Mouse (Mus musculus) embryo, embryonic 9.5 days (tissue): Measurements from ENCODE around the gene Efhc1.

Experiments used
- DNase-seq: peaks from one replicate; pipeline ENCODE4 v3.0.0-alpha.2; 2017; ENCODE audit errors: extremely low spot score

The Efhc1 gene

DNA sequence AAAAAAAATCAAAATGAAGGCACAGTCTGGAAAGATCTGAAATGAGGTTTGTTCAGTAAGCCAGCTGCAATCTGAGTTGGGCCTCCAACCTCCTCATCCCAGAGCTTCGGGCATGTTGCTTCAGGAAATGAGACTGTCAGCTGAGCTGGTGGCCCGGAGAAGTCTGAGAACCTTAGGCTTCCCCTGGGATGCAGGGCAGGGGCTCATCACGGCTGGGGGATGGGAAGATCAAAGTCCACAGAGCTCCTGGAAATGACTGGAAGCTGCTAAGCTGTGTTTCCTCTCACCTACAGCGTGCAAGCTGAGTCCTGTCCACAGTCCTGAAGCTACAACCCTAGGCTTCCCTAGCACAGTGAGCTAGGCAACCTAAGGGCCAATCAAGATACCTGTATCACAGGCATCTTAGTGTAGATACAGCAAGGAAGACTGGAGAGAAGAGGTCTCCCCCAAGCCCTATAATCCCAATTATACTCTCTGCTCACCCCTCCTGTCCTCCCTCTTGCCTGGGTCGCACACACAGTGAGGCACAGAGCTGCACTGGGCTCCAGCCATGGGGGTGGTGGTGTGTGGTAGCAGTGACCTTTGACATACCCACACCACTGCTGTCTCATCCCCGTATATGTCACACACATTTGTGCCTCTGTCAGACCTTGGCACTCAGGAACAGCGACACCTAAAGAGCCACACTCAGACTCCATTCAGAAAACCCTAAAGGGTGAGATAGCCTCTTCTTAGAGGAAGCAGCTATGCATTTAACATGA, 56.7 kb downstream of the Efhc1 start:
- DNase-seq: no peak

- DNase-seq: no peak
Observed at GRCm38 (mm10) chr1:21008891-21009290, 57.5 kb downstream of the Efhc1 start.

DNA sequence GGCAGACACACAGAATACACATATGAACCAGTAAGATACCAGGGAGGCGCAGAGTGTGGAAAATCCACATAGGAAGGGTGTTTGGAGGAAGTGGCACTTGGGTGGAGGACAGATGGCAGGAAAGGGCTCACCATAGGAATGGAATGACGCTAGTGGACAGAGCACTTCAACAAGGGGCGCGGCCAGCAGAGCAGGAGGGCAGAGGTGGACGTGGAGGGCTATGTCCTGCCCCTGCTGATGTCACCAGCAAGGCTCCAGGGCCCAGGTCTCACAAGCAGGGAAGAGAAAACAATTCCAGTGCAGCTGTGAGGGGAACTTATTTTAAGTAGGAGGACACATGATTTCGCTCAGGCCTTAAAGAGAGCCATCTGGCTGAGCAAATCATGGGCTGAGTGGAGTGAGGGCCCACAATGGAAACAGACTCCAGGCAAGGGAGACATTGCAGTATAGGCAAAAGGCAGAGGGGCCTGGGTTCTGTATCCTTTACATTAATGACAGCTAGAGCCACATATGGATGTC, 58.9 kb downstream of the Efhc1 start:
- no peak for DNase-seq

GRCm38 (mm10) chr1:21014463-21014862, 63.0 kb downstream of the Efhc1 start:
- no peak for DNase-seq

GRCm38 (mm10) chr1:21023101-21023500, 71.7 kb downstream of the Efhc1 start:
- DNase-seq: no peak

DNA sequence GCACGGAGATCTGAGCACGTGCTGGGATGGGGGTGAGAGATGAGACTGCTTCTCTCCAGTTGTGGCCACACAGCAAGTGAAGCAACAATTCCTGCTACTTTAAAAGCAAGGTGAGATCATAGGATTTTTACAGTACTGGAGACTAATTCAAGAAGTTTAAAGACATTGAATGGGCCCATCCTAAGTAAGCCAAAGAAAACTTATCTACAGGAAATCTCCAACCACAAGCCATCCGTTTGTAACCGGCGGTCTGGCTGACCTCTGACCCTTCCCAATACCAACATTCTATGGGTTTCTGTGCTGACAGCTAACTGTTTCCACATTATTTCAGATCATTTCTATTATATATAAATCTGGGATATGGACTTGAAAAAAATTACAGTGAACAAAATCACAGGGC, 73.8 kb downstream of the Efhc1 start:
- no peak for DNase-seq

- no peak for DNase-seq
Observed at GRCm38 (mm10) chr1:21026534-21026933, 75.1 kb downstream of the Efhc1 start.

DNA sequence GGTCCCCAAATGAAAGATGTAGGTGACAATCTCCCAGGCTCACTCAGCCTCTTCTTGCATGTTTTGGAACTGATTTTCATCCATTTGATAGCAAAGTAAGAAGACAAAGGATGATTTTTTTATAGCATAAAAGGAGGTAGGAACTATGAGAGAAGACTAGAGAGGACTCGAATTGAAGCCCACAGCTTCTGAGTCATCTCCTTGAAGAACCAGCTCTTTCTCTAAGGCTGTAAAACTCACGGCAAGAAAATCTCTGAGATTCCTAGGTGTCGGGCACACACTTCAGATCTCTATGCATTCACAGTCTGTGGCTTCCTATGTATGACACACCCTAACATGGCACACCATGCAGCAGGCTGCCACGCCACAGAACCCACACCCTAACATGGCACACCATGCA, 77.6 kb downstream of the Efhc1 start:
- DNase-seq: no peak

GRCm38 (mm10) chr1:21031650-21032049, 80.2 kb downstream of the Efhc1 start:
- DNase-seq: no peak

DNA sequence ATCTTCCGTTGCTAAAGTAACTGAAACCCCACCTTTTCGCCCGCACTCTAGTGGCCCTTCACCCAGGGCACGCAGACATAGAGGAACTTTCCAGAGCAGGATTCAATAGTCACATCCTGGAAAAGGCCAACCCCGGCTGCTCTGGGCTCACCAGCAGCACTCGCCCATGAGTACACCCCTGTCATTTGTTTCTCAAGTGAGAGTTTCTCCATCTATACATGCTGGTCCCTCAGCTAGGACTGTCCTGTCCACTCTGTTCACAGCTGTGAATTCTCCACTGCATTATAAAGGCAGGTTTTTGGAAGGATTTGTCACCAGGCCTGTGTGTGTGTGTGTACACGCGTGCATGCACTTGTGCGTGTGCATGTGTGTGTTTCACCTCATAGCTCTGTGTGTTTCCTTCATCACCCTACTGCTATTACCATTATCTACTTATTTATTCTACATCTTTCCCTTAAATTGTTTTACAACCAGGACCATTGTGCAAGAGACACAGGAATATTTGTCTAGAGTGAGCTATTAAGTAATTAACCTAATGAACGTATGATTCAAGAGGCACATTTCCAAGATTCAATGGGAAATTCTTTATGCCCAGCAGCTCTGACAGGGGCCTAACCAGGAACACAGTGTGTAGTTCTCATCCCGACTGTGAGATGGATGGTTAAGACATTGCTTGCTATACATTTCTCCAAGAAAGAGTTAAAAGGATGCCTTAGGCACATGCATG, 81.8 kb downstream of the Efhc1 start:
- no peak for DNase-seq

- DNase-seq: no peak
Observed at GRCm38 (mm10) chr1:21033792-21034119, 82.3 kb downstream of the Efhc1 start.

DNA sequence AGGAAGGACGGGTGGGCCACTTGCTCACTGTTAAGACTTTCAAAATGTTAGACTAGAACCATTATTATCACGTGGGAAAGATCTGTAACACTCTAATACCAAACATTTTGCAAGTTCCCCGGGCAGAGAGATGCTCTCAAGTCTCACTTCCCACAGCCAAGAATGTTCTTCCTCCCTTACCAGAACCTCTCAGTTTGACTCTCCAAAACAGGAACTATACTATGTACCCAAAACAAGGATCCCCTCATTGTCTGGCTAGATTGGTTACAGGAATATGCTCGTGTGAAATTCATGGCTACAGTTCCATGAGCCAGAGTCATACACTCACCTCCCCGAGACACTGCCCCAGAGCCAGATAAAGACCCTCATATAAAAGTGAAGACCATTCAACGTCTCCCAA, 84.5 kb downstream of the Efhc1 start:
- no peak for DNase-seq

DNA sequence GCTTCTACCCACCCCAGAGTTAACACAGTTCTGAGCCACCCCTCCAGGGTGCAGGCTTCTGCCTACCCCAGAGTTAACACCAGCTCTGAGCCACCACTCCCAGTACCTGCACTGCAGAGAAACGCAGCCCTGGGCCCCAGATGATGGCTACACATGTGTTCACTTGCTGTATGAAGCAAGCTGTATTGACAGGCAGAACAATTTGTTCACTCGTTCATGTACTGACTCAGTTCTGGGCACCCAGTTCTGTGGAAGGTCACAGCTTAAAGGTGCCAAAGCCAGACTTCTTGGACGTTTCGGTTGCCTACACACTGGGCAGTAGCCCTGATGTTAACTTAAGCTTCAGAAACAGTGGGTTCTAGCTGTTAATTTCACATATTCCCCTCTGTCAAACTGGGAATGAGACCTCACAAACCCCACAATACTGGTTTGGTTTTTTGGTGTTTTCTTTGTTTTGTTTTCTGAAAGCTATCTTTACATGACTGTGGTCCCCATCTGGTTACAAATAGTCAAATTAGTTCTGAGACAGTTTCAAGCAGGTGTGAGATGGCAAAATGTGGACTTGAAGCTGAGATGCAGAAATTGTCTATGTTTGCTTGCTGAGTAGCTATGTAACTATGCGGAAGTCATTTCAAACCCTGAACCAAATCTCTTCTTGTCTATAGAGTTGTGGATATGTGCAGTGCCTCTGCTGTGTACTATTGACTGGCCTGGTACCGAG, 86.6 kb downstream of the Efhc1 start:
- DNase-seq: no peak

DNA sequence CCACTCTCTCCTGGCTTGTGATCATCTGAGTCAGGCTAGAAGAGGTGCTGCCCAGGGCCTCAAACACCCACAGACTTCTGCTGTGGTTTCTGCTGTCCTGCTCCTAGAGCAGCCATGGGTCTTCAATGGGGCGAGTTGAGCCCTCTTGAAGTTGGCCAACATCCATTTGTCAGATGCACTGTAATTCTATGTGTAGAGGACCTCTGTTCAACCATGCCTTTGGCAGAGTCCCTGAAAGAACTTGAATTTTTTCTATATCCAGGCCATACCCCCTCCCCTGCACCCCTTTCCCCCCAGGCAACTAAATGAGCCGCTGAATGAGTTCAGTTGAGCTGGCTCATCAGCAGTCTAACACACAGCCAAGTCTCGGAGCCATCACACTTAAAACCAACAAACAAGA, 88.1 kb downstream of the Efhc1 start:
- no peak for DNase-seq

DNA sequence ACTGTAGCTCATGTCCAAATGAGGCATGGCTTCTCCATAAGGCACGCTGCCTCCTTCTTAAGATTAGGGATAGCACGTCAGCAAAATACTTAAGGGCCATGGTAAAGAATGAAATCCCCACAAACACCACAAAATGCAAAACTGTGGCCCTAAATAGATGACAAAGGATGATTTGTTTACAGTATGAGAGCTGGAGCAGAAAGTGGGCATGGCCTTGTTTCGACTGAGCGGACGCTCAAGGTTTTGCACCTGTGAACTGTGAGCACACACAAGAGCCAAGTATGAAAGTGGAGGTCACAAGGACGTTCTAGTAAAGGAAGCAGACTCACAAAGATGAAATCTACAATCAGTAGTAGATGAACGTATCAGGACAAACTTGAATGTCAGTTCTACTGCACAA, 88.7 kb downstream of the Efhc1 start:
- no peak for DNase-seq
